Mouse (Mus musculus) small intestine, adult 2 months (tissue): ENCODE measurements around the gene Lmo1.

Experiments
- CTCF ChIP-seq: fragments of 200-500 bp; IDR thresholded peaks from 2 replicates; pipeline ENCODE4 v1.5.1; 2012; ENCODE audit warnings: low read depth, mild to moderate bottlenecking, control low read depth, inconsistent platforms, low read length, moderate library complexity, mixed read lengths; ENCODE audit not compliant: insufficient replicate concordance, insufficient read length; ENCODE audit errors: extremely low read depth
- POLR2A ChIP-seq: fragments of 200-500 bp; IDR thresholded peaks from 2 replicates; pipeline ENCODE4 v1.6.1; 2012; ENCODE audit warnings: low read depth, mild to moderate bottlenecking, control low read depth, inconsistent platforms, low read length, moderate library complexity

GRCm38 (mm10) chr7:109209804-109210203, 34.8 kb upstream of the Lmo1 start:
- TF ChIP-seq CTCF (no peak), POLR2A (no peak)
